In the genomic region with DNA sequence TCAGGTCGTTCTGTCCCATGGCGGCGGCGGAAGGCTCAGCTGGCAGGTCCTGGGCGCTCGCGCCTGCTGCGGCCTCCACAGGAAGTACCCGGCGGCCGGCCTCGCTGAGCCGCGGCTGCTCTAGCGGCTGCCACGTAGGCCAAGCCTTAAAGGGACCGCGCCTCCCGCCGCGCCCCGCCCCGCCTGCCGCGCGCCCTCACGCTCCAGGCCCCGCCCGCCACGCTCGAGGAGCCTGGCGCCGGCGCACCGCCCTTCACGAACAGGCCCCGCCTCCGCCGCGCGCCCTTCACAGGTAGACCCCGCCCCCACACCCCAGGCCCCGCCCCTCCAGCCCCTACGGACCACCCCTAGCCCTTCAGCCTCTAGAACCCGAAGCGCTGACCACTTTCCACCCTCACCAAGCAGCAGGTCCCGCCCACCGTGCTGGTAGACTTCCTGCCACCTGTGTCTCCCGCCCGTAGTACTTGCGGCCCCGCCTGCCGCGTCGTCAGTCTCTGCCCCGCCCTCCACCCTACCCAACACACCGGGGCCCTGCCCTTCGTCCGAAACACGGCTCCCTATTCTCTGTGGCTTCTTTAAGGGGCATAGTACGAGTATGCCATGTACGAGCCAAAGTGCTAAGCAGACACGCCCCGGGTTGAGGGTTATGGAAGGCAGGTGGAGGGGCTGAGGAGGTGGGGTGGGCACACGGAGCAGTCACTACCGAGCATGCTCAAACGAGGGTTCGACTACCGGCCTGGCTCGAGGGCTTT, we compare ENCODE assay signal across 8 mouse cellular contexts. TPM values are rescaled to one million over a fixed set of nuclear protein-coding genes. Genes with fewer than 3 reads are reported as not detected.
DNase-seq lines count a peak whose midpoint lies in the region; ATAC-seq and TF ChIP-seq lines count a peak whose summit lies in the region.

A gene (minus strand): TSS at position 625 of the 752 bp plus-strand sequence.
A gene (plus strand): TSS at position 744 of the 752 bp plus-strand sequence.

- H3K27ac ChIP-seq in embryonic facial prominence, embryonic 12.5 days, result peak within 1 kb of the TSS; percentile 88
- H3K27ac ChIP-seq in kidney, adult 2 months (ENCODE audit: insufficient read depth, low read depth, low read length), result peak within 1 kb of the TSS; percentile 84
- H3K27ac ChIP-seq in limb, embryonic 11.5 days (replicated peaks; ENCODE audit: low read depth, low read length), result peak within 1 kb of the TSS; percentile 79
- H3K27ac ChIP-seq in midbrain, embryonic 13.5 days, result peak within 1 kb of the TSS; percentile 81
- peak within 1 kb of the TSS; percentile 93 for H3K27ac ChIP-seq in small intestine, adult 2 months (ENCODE audit: insufficient read depth, low read depth, low read length)

- TF ChIP-seq POLR2A in kidney, adult 2 months (IDR thresholded peaks at IDR 0.05; ENCODE audit: low read depth, low read length), result peak; percentile 64
- peak; percentile 95 for TF ChIP-seq POLR2A in small intestine, adult 2 months (IDR thresholded peaks at IDR 0.05; ENCODE audit: low read depth, low read length)

- peak within 1 kb of the TSS; percentile 97 for H3K4me3 ChIP-seq in embryonic facial prominence, embryonic 12.5 days
- peak within 1 kb of the TSS; percentile 88 for H3K4me3 ChIP-seq in kidney, adult 2 months (ENCODE audit: insufficient read depth, low read depth, low read length)
- H3K4me3 ChIP-seq in limb, embryonic 11.5 days (ENCODE audit: low read depth, low read length), result peak within 1 kb of the TSS; percentile 99
- H3K4me3 ChIP-seq in midbrain, embryonic 13.5 days (replicated peaks), result peak within 1 kb of the TSS; percentile 97
- H3K4me3 ChIP-seq in small intestine, adult 2 months (ENCODE audit: low read depth, low read length), result peak within 1 kb of the TSS; percentile 94

- H3K9ac ChIP-seq in embryonic facial prominence, embryonic 12.5 days, result peak within 1 kb of the TSS; percentile 95
- H3K9ac ChIP-seq in limb, embryonic 11.5 days (ENCODE audit: low read length), result peak within 1 kb of the TSS; percentile 99
- peak within 1 kb of the TSS; percentile 99 for H3K9ac ChIP-seq in midbrain, embryonic 13.5 days (replicated peaks)

- ATAC-seq in embryonic facial prominence, embryonic 12.5 days (ENCODE audit: insufficient number of reproducible peaks, insufficient read depth, low FRiP score, low TSS enrichment), result peak; percentile 91
- ATAC-seq in limb, embryonic 11.5 days (ENCODE audit: insufficient number of reproducible peaks, low FRiP score, low TSS enrichment, low read depth), result peak; percentile 94
- peak; percentile 95 for ATAC-seq in midbrain, embryonic 13.5 days

- WGBS in embryonic facial prominence, embryonic 12.5 days, result 2% methylated on average over 61 of the region's 70 CpGs
- whole genome bisulfite sequencing in kidney, adult 2 months, result under 1% methylated on average over 69 of the region's 70 CpGs
- 1% methylated on average over 44 of the region's 70 CpGs for WGBS in limb, embryonic 11.5 days
- WGBS in midbrain, embryonic 13.5 days, result 2% methylated on average over 52 of the region's 70 CpGs
- under 1% methylated on average over 55 of the region's 70 CpGs for WGBS in small intestine, adult 2 months

- H3K4me2 ChIP-seq in embryonic facial prominence, embryonic 12.5 days (replicated peaks), result peak within 1 kb of the TSS; percentile 72
- H3K4me2 ChIP-seq in limb, embryonic 11.5 days (ENCODE audit: low read depth, severe bottlenecking), result peak within 1 kb of the TSS; percentile 70
- peak within 1 kb of the TSS; percentile 96 for H3K4me2 ChIP-seq in midbrain, embryonic 13.5 days (replicated peaks)

- peaks cover 14% of the 10 kb centered on the region; the same call in 1 of the 2 replicates for H3K4me1 ChIP-seq in embryonic facial prominence, embryonic 12.5 days
- H3K4me1 ChIP-seq in kidney, adult 2 months (ENCODE audit: control insufficient read depth, insufficient read depth, low read length), result peaks cover 26% of the 10 kb centered on the region
- peaks cover 7% of the 10 kb centered on the region; the same call in 1 of the 2 replicates for H3K4me1 ChIP-seq in limb, embryonic 11.5 days (ENCODE audit: control insufficient read depth, insufficient read depth, low read length)
- H3K4me1 ChIP-seq in midbrain, embryonic 13.5 days (replicated peaks), result peaks cover 31% of the 10 kb centered on the region
- peaks cover 32% of the 10 kb centered on the region for H3K4me1 ChIP-seq in small intestine, adult 2 months (ENCODE audit: control insufficient read depth, insufficient read depth, insufficient read length, low read length)

- no peak for TF ChIP-seq CTCF in kidney, adult 2 months (conservative IDR thresholded peaks at IDR 0.05; ENCODE audit: insufficient read depth, insufficient read length, low read depth, low read length)
- TF ChIP-seq CTCF in small intestine, adult 2 months (IDR thresholded peaks at IDR 0.05; ENCODE audit: extremely low read depth, insufficient read length, insufficient replicate concordance, low read depth, low read length), result no peak

- DNase-seq in 3T3-L1 (ENCODE audit: low read depth, low spot score), result peak; percentile 84
- peak; percentile 95 to 98 for DNase-seq in adrenal gland, postnatal 36 days
- DNase-seq in heart, adult 18-20 months, result peak; percentile 90 to 96
- peak; percentile 98 for DNase-seq in kidney, adult 2 months
- DNase-seq in limb, embryonic 11.5 days (ENCODE audit: low spot score), result peak; percentile 95

- H3K27me3 ChIP-seq in embryonic facial prominence, embryonic 12.5 days, result no peaks in the 10 kb centered on the region
- H3K27me3 ChIP-seq in kidney, adult 2 months (replicated peaks; ENCODE audit: control insufficient read depth, insufficient read depth, low read length), result no peaks in the 10 kb centered on the region
- no peaks in the 10 kb centered on the region for H3K27me3 ChIP-seq in limb, embryonic 11.5 days (ENCODE audit: control insufficient read depth, insufficient read depth, low read length)
- H3K27me3 ChIP-seq in midbrain, embryonic 13.5 days, result no peaks in the 10 kb centered on the region; the same call in 1 of the 2 replicates
- no peaks in the 10 kb centered on the region for H3K27me3 ChIP-seq in small intestine, adult 2 months (ENCODE audit: control insufficient read depth, insufficient read depth, low read length)

- peaks cover 29% of the 10 kb centered on the region for H3K36me3 ChIP-seq in embryonic facial prominence, embryonic 12.5 days
- H3K36me3 ChIP-seq in kidney, adult 2 months (ENCODE audit: control insufficient read depth, insufficient read depth, low read length), result no peaks in the 10 kb centered on the region
- peaks cover 14% of the 10 kb centered on the region for H3K36me3 ChIP-seq in limb, embryonic 11.5 days (ENCODE audit: control insufficient read depth, insufficient read depth, low read length)
- 0 out of 2 replicates have a peak, but pooled peaks cover 14% of the 10 kb centered on the region for H3K36me3 ChIP-seq in midbrain, embryonic 13.5 days
- H3K36me3 ChIP-seq in small intestine, adult 2 months (ENCODE audit: control insufficient read depth, insufficient read depth, low read length), result peaks cover 14% of the 10 kb centered on the region

- no peaks in the 10 kb centered on the region for H3K9me3 ChIP-seq in embryonic facial prominence, embryonic 12.5 days
- no peaks in the 10 kb centered on the region for H3K9me3 ChIP-seq in limb, embryonic 11.5 days (ENCODE audit: control insufficient read depth, low read length)
- H3K9me3 ChIP-seq in midbrain, embryonic 13.5 days, result no peaks in the 10 kb centered on the region

RNA-seq across cellular contexts. Expression of the first gene that starts in this region (rescaled TPM):
- 100 to 1,000 TPM; 190 to 191 TPM for total RNA-seq in adrenal gland, postnatal 36 days (2021)
- 185 and 187 TPM in 2 replicates for polyA plus RNA-seq in embryonic facial prominence, embryonic 12.5 days (2016; fragmentation: Nextera tagmentation; extraction: Ambion mirVana)
- 10 to 100 TPM; 77.9 to 83.1 TPM for total RNA-seq in heart, adult 18-20 months (2021)
- polyA plus RNA-seq in kidney, adult 2 months (2012; rRNA removed), result 198 and 270 TPM in 2 replicates
- polyA plus RNA-seq in limb, embryonic 11.5 days (2014; fragmentation: Nextera tagmentation; extraction: Ambion mirVana), result 194 and 195 TPM in 2 replicates
- polyA plus RNA-seq in midbrain, embryonic 13.5 days (2015; fragmentation: Nextera tagmentation; extraction: Ambion mirVana), result 105 and 114 TPM in 2 replicates
- polyA plus RNA-seq in small intestine, adult 2 months (2012; rRNA removed), result 382 and 644 TPM in 2 replicates

RNA-seq across cellular contexts. Expression of the second gene that starts in this region (rescaled TPM):
- under 1 TPM; 0.13 to 0.46 TPM for total RNA-seq in adrenal gland, postnatal 36 days (2021)
- 0.22 TPM in 1 of 2 replicates, not detected in the other for polyA plus RNA-seq in embryonic facial prominence, embryonic 12.5 days (2016; fragmentation: Nextera tagmentation; extraction: Ambion mirVana)
- not detected for total RNA-seq in heart, adult 18-20 months (2021)
- polyA plus RNA-seq in kidney, adult 2 months (2012; rRNA removed), result 0.16 TPM in 2 replicates
- 0.08 TPM in 1 of 2 replicates, not detected in the other for polyA plus RNA-seq in limb, embryonic 11.5 days (2014; fragmentation: Nextera tagmentation; extraction: Ambion mirVana)
- 0.13 and 0.21 TPM in 2 replicates for polyA plus RNA-seq in midbrain, embryonic 13.5 days (2015; fragmentation: Nextera tagmentation; extraction: Ambion mirVana)
- 0.13 and 0.19 TPM in 2 replicates for polyA plus RNA-seq in small intestine, adult 2 months (2012; rRNA removed)

Comparison
In these comparisons a context has a peak if more than half of its experiments do, and no peak if none do; other contexts are left out.
1. Peak in every context shown above with its lines: DNase-seq, ATAC-seq, H3K4me3 ChIP-seq and H3K27ac ChIP-seq.